Mouse (Mus musculus) stomach, postnatal 0 days (tissue): ENCODE measurements at regions not wholly inside any gene's neighbourhood (a gene's known extent, or its start where the extent isn't known, plus 50 kb on each side); places are given as distances from the start of the nearest gene placed in this dataset.

Experiments
- CTCF ChIP-seq: IDR thresholded peaks from 2 replicates; pipeline ENCODE4 v1.5.1; 2016; ENCODE audit warnings: antibody characterized with exemption, low read depth, mild to moderate bottlenecking, moderate library complexity
- EP300 ChIP-seq: optimal IDR thresholded peaks from 2 replicates; pipeline ENCODE3; 2016; ENCODE audit warnings: antibody characterized with exemption

GRCm38 (mm10) chr19:33084683-33085082 lies 307.4 kb downstream of the Rnls start:
- TF ChIP-seq CTCF (no peak), EP300 (no peak)
